In genomic region chr6:114812322-114812721, GRCm38 (mm10) we compare ENCODE assay signal across 10 mouse cellular contexts.
A peak's percentile ranks its signal among the peaks of the same experiment; 100 is the strongest.
DNase-seq lines count a peak whose midpoint lies in the region; ATAC-seq lines count a peak whose summit lies in the region.
"Had no signal": no experiment of that assay in that cellular context is flagged by ENCODE, and none has a peak within 500 bp of the region (broad histone marks: within the 10 kb centered on the region; RNA-seq: fewer than 3 reads in every experiment).

No protein-coding gene starts in this region.

- no peaks in the 10 kb centered on the region for H3K27me3 ChIP-seq in hindbrain, embryonic 12.5 days
- H3K27me3 ChIP-seq: lung, embryonic 15.5 days had no signal

- no peaks in the 10 kb centered on the region for H3K36me3 ChIP-seq in hindbrain, embryonic 12.5 days
- H3K36me3 ChIP-seq: lung, embryonic 15.5 days had no signal

- 90% methylated on average over 5 of the region's 5 CpGs for WGBS in hindbrain, embryonic 12.5 days

- H3K4me1 ChIP-seq in hindbrain, embryonic 12.5 days = no peaks in the 10 kb centered on the region

- H3K4me3 ChIP-seq in hindbrain, embryonic 12.5 days = no peak overlapping the region
- H3K4me3 ChIP-seq: erythroblast, embryonic 14.5 days; lung, embryonic 15.5 days had no signal

- H3K9me3 ChIP-seq in hindbrain, embryonic 12.5 days (replicated peaks) = no peaks in the 10 kb centered on the region
- H3K9me3 ChIP-seq: lung, embryonic 15.5 days had no signal

- no peak for DNase-seq in frontal cortex, postnatal 10 days (ENCODE audit: low spot score in 2 of 2)
- DNase-seq in adipocyte (ENCODE audit: low spot score) = peak; percentile 99
- peak; percentile 84 for DNase-seq in fibroblast of lung, adult 2 months (ENCODE audit: low read depth)
- peak; percentile 58 for DNase-seq in heart, postnatal 25 days (ENCODE audit: low spot score)
- DNase-seq in retina, postnatal 1 day = no peak
- no peak for DNase-seq in spleen, postnatal 14 days (ENCODE audit: low spot score in 2 of 2)

- H3K27ac ChIP-seq in hindbrain, embryonic 12.5 days = no peak overlapping the region
- H3K27ac ChIP-seq: lung, embryonic 15.5 days had no signal

- no peak overlapping the region for H3K4me2 ChIP-seq in hindbrain, embryonic 12.5 days (replicated peaks)
- H3K4me2 ChIP-seq: lung, embryonic 15.5 days had no signal

- intact Hi-C loops in heart, postnatal 25 days (cut with DNase I) = no loop called here

- ATAC-seq in frontal cortex, adult (ENCODE audit: low TSS enrichment) = peak; percentile 23; the same call in 1 of the 2 replicates
- ATAC-seq in hindbrain, embryonic 12.5 days (ENCODE audit: low FRiP score) = no peak

- H3K9ac ChIP-seq in hindbrain, embryonic 12.5 days = no peak overlapping the region
- H3K9ac ChIP-seq: lung, embryonic 15.5 days had no signal

Comparison
In these comparisons a context has a peak if more than half of its experiments do, and no peak if none do; other contexts are left out.
1. DNase-seq: peak in adipocyte (single experiment), fibroblast of lung, adult 2 months (single experiment) and heart, postnatal 25 days (single experiment); none in frontal cortex, postnatal 10 days (0 of 2), retina, postnatal 1 day (single experiment) and spleen, postnatal 14 days (0 of 2).